Mouse (Mus musculus) ES-E14 (cell line): ENCODE results near the gene Ak8.

Source experiments
- HCFC1 ChIP-seq: IDR thresholded peaks from 2 replicates; pipeline ENCODE4 v1.6.1; 2012; ENCODE audit warnings: low read length, inconsistent platforms, borderline replicate concordance; ENCODE audit not compliant: insufficient read depth
- MAFK ChIP-seq: IDR thresholded peaks from 2 replicates; pipeline ENCODE4 v1.6.1; 2014; ENCODE audit warnings: mild to moderate bottlenecking, low read depth, low read length, inconsistent platforms; ENCODE audit not compliant: insufficient read depth
- ZNF384 ChIP-seq: IDR thresholded peaks from 2 replicates; pipeline ENCODE4 v1.6.1; 2012; ENCODE audit warnings: low read depth, low read length, inconsistent platforms

DNA sequence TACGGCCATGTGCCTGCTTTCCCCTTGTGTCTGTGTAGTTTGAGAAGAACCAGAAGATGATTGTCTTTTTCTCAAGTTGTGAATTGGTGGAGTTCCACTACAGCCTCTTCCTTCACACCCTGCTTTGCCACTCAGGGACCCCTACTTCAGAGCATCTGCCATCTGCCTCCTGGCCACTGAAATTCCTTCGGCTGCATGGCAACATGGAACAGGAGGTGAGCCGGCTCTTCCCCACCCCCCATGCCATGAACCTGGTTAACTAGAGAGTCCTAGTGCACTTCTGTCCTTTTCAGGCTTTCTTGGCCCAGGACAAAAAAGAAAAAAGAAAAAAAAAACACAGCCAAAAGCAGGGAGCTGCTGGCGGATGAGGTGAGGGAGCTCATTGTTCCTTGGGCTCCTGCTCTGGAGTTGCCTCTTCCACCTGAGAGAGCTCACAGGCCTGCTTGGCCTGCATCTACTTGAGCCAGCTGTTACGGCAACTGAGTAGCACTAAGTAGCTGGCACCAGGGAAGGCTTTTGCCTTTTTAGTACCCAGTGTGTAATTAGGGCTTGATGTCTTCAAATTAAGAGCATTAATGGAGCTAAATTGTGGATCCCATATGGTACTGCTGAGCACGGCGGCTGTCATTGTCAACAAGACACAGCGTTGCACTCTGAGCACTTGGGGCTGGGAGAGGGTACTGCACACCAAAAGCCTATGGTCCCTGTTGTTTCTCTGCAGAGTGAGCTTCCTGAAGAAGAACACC, 160.9 kb downstream of the Ak8 start:
- no peak for TF ChIP-seq HCFC1
- TF ChIP-seq MAFK: no peak
- no peak for TF ChIP-seq ZNF384
